Mouse (Mus musculus) cortical plate, adult 2 months (tissue): ENCODE measurements around the gene Stpg1.

ENCODE experiments used
- CTCF ChIP-seq: fragments of 200-500 bp; IDR thresholded peaks from 2 replicates; pipeline ENCODE4 v1.5.1; 2011; ENCODE audit warnings: mild to moderate bottlenecking, control low read depth, low read length; ENCODE audit not compliant: insufficient read depth; ENCODE audit errors: extremely low read depth
- POLR2A ChIP-seq: fragments of 200-500 bp; IDR thresholded peaks from 2 replicates; pipeline ENCODE4 v1.6.1; 2011; ENCODE audit warnings: mild to moderate bottlenecking, low read length, control low read depth; ENCODE audit not compliant: insufficient read depth; ENCODE audit errors: extremely low read depth

- TF ChIP-seq CTCF (no peak), POLR2A (no peak)
Observed at GRCm38 (mm10) chr4:135546008-135546407, 51.4 kb downstream of the Stpg1 start.
